8 mouse cellular contexts compared by ENCODE assay signal in the genomic region with DNA sequence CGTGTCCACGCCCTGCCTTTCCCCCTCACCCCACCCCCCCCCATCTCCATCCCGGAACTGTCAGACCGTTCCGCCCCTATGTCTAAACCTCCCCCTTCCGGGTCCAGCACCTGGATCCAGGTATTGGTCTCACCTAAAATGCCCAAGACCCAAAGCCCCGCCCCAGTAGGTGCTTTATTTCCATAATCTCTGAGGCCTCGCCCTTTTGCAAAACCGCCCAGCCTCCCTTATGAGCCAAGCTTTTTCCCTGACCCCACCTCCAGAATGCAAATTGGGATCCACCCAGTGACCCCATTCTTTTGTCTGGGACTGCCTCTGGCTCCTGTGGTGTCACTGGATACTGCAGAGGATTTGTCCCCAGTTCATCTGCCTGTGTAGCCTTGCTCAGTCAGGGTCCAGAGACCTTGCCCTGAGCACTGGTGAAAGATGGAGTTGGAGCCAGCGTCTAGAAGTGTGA. TPM values are rescaled to one million over a fixed set of nuclear protein-coding genes. Genes with fewer than 3 reads are reported as not detected.
A peak's percentile ranks its signal among the peaks of the same experiment; 100 is the strongest.
DNase-seq lines count a peak whose midpoint lies in the region; ATAC-seq and TF ChIP-seq lines count a peak whose summit lies in the region.

A gene (minus strand): TSS at position 430 of the 457 bp plus-strand sequence.

- H3K4me3 ChIP-seq in testis, adult 2 months (ENCODE audit: control insufficient read depth, low read depth, low read length): peak within 1 kb of the TSS; percentile 85

- H3K27ac ChIP-seq in testis, adult 2 months (ENCODE audit: control insufficient read depth, insufficient read depth, low read depth, low read length): peak within 1 kb of the TSS; percentile 60; the same call in 1 of the 2 replicates

- no peaks in the 10 kb centered on the region for H3K36me3 ChIP-seq in testis, adult 2 months (ENCODE audit: control insufficient read depth, insufficient read depth, low read length)

- ATAC-seq in megakaryocyte-erythroid progenitor cell, adult 5-6 weeks (replicated peaks; ENCODE audit: low FRiP score, low TSS enrichment, poor library complexity, severe bottlenecking): peak; percentile 57

- H3K27me3 ChIP-seq in testis, adult 2 months (ENCODE audit: control insufficient read depth, insufficient read depth, low read length): no peaks in the 10 kb centered on the region

- H3K4me1 ChIP-seq in testis, adult 2 months (ENCODE audit: control insufficient read depth, insufficient read depth, low read length): peaks cover 10% of the 10 kb centered on the region

- peak; percentile 41 to 43 for DNase-seq in right cerebral cortex, postnatal 10 days (ENCODE audit: low spot score in 2 of 2)
- DNase-seq in right cerebral cortex, postnatal 14 days: no peak
- peak; percentile 43 for DNase-seq in cerebellum, adult 8-10 months
- DNase-seq in gastrocnemius, postnatal 14 days: peak; percentile 31
- peak; percentile 61 for DNase-seq in induced T-regulatory cell, adult 2 months (ENCODE audit: low read depth)
- DNase-seq in left cerebral cortex, postnatal 10 days (ENCODE audit: extremely low spot score in 1 of 2, low spot score in 2 of 2): peak in 1 of 2 experiments; percentile 58

- no peak for TF ChIP-seq CTCF in testis, adult 2 months (IDR thresholded peaks at IDR 0.05; ENCODE audit: control insufficient read depth, insufficient read depth, insufficient replicate concordance, low read depth, low read length)

- intact Hi-C loops in gastrocnemius, postnatal 14 days (cut with DNase I; ENCODE audit: low total_unique reads): no loop called here
- intact Hi-C loops in left cerebral cortex, postnatal 10 days (cut with DNase I): loop anchor here (5.0 kb wide), 1 partner anchor 86 kb away; no protein-coding TSS in a partner anchor

- TF ChIP-seq POLR2A in testis, adult 2 months (IDR thresholded peaks at IDR 0.05; ENCODE audit: control insufficient read depth, low read depth, low read length): no peak

RNA-seq across cellular contexts. Expression of the gene that starts here (rescaled TPM):
- total RNA-seq in gastrocnemius, postnatal 14 days (2021): 1 to 10 TPM; 1.7 to 2.7 TPM
- 10 to 100 TPM; 14.9 to 17.0 TPM for total RNA-seq in left cerebral cortex, postnatal 10 days (2021)
- not detected in 2 replicates for total RNA-seq in megakaryocyte-erythroid progenitor cell, adult 5-6 weeks (2014; fragmentation: Nextera tagmentation)
- 2.2 and 7.9 TPM in 2 replicates for total RNA-seq in megakaryocyte-erythroid progenitor cell, adult 5-6 weeks (2017)
- polyA plus RNA-seq in testis, adult 2 months (2012; rRNA removed): 4.7 and 12.0 TPM in 2 replicates
